Mouse (Mus musculus) right cerebral cortex, adult 2 months (tissue): Measurements from ENCODE around the gene Tor3a.

Experiments used
- DNase-seq, 2 experiments: peaks; one replicate each; pipeline ENCODE4 v3.0.0; 2021 to 2022; ENCODE audit warnings: low spot score in 2 of 2

The Tor3a gene

DNA sequence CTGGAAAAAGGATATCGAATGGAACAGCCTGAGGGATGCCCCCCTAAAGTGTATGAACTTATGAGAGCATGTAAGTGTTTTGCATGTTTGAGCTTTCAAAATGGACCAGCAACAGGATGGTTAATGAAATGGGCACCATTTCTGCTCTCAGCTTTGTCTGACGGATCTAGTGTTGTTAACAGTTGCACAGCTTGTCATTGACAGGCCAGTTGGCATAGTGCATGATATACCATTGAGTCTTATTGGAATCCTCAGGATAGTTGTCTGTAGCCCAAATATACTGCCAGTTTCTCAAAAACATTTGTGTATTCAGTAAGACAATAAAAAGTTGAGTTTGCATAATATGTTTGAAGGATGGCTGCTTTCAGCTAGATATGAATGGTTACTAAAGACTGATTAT lies 39.0 kb downstream of the Tor3a start:
- no peak for DNase-seq

DNA sequence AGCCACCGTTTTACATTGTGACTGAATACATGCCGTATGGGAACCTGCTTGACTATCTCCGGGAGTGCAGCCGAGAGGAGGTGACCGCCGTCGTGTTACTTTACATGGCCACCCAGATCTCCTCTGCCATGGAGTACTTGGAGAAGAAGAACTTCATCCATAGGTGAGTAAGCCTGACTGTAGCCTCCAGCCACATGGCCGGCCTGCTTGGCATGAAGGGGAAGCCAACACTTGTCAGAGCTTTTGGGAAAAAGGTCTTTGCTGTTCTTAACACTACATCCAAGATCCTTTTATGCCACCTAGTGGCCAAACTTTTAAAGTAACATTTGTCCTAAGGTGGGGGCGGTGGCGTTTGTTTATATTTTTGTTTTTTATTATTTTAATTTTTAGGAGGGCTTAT lies 41.1 kb downstream of the Tor3a start:
- DNase-seq, result no peak

DNA sequence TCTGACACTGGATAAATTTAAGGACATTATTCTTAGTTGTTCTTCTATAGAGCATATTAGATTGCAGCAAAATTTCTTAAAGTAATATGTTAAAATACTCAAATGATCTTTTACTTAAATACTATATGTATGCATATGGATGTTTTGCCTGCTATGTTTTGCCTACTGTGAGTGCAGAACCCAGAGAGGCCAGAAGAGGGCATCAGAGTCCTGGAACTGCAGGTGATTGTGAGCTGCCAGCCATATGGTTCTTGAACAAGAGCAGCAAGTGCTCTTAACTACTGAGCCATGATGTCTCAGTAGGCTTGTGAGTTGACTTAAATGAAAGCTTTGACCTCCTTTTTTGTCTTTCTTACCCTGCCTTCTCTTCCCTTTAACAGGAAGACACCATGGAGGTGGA lies 43.2 kb downstream of the Tor3a start:
- DNase-seq, result no peak

DNA sequence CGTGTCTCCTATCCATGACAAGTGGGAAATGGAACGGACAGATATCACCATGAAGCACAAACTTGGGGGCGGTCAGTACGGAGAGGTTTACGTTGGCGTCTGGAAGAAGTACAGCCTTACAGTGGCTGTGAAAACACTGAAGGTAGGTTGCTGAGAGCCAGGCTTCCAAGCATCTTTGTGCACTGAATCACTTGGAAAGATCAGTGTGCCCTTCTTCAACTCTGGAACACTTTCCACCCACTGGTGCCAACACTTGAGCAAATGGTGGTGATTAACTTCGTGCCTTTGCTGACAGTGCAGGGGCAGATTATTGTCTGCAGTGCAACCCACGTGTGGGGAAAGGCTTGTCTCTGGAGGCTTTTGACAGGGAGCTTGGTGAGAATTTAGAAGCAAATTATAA lies 44.2 kb downstream of the Tor3a start:
- DNase-seq, result peak; percentile 39 to 46

DNA sequence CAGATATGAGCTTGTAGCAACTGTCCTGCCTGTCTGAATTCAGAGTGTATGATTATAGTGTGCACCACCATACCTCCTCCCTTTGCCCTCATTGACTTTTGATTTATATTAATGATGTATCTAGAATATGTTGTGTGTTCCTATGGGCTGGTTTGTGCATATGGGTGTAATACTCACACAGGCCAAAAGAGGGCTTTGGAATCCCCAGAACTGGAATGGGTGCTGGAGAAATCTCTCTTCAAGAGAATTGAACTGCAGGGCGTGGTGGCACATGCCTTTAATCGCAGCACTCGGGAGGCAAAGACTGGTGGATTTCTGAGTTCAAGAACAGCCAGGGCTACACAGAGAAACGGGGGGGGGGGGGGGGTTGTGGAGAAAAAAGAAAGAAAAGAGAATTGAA lies 47.4 kb downstream of the Tor3a start:
- DNase-seq, result no peak

DNA sequence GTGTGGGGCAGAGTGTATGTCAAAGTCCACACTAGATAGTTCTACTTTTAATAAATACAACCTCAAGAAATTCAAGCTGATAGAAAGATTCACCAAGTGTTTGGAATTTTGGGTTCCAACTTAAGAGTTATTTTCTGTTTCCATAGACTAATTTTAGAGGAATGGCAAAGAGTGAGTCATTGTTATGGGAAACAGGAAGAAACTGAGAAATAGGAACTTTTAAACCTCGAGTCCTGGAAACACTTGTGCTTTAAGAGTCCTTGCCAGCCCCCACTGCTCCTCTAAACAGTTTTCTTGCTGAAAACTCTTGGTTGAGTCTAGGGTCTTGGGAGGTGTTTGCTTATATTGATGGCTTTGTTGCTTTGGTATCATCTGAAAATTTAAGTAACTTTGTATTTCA lies 49.9 kb downstream of the Tor3a start:
- no peak for DNase-seq

DNA sequence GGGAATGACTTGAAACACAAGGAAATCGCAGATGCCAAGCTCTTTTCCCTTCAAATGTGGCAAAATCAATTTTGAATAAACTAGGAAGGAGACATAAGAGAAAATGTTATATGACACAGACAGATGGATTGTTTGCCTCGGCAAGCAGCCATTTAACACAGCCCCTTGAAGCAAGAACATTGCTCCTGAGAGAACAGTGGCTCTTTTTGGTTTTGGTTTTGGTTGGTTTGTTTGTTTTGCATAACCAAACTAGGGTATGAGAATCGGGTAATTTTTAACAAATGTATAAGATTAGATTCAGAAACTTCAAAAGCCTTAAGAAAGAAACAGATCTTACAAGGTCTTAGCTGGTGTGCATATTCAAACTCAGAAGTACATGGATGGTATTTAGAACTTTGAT lies 53.2 kb downstream of the Tor3a start:
- DNase-seq, result no peak

DNA sequence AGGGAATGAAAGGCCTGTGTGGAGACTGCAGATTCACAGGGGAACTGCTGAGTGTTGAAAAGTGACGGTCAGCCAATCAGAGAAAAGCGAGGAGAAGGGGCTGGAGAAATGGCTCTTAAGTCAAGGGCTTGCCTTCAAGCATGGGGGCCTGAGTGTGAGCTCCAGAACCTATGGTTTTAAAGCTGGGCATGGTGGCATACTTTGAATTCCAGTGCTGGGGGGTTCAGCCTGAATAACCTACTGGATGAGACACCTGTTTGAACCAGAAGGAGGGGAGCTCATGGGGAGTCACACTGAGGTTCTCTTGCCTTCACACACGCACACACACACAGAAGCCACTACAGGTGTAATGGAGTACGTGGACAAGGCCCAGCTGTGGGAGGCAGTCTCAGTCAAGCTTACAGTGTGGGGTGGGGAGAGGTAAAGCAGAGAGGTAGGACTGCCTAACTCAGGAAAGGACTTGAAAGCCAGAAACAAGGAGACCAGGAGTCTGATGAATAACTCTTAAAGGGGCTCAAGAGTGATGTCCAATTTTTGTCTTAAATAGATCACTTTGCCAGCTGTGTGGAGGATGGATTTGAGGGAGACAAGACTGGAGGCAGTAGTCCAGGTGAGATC lies 53.8 kb downstream of the Tor3a start:
- no peak for DNase-seq

DNA sequence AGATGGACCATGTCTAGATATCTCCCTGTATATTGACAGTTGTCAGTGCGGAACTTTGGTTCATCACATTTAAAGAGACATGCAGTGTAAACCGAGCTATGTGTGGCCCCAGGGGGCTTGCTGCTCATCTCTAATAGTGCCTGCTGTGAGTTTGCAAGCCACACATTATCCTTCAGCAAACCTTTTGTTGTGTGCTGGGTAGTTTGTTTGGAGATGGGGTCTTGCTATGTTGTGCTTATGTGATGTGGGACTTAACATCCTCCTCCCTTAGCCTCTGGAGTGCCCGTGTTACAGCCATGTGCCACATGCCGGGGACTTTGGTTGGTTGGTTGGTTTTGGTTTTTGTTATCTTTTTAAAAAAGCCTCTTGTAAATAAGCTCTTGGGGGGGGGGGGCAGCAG lies 56.3 kb downstream of the Tor3a start:
- no peak for DNase-seq

DNA sequence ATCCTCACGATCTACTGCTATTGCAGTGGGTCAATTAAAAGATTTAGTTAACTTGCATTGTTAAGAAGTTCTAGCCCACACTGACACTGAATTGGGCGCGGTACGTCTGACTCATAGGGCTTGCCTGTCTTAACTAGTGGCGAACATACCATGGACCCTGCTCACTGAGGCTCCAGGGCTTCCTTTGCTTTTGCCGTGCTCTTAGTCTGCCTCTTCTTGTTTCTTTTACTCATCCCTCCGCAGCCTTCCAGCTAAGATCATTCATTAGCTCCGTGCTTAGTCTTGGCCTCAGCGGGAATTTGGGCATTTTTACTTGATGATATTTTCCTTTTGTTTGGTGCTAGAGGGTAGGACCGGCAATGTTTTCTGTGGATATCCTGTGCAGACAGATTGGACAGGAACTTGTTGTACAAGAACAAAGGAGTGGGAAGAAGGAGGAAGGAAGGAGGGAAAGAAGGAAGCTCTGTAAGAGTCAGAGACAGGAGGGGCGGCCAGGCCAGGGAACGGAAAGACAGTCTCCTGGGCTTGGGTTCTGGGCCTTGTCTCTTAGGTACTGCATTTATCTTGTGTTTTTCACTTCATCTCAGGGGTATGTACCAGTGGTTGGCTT lies 57.1 kb downstream of the Tor3a start:
- no peak for DNase-seq

DNA sequence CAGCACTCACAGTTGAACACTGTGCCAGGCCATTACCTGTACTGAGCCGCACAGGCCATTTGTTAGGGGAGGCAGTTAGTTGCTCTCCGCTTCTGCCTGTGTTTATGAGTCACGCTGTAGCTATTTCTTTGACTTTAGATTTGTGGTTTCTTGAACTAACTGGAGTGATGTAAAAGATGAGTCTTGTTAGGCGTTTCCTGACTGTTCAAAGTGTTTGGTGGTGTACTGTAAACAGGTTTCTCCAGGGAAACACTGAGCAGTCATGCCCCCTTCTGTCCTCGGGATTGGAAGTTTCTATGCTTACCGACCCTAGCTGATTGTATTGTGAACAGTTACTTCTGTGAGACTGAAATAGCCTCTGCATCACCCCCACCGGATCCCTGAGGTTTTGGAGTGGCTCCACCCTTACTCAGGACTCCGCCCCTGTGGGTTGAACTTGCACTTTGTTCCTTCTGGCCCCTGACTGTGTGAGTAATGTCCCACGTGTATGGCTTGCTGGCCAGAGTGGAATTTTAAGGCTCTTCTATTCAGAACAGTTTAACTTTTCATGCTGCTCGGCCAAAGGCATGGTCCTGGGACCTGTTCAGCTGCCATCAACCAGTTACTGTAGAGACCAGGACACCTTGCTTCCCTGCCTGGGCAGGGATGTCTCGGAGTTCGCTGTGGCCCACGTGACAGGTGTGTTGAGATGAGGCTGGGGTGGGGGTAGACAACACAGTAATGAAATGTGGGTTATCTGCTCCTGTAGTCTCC lies 58.6 kb downstream of the Tor3a start:
- no peak for DNase-seq

DNA sequence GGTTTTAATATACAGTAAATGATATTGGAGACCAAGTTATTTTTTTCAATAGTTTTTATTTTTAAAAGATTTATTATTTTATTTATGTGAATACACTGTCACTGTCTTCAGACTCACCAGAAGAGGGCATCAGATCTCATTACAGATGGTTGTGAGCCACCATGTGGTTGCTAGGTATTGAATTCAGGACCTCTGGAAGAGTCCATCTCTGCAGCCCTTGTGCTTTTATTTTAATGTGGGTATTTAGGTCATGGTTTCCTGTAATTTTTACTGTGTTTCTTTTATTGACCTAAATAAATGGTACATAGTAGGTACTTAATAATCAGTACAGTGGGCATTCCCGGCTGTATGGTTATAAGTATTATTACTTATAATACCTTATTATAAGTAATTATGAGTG lies 59.4 kb downstream of the Tor3a start:
- no peak for DNase-seq

DNA sequence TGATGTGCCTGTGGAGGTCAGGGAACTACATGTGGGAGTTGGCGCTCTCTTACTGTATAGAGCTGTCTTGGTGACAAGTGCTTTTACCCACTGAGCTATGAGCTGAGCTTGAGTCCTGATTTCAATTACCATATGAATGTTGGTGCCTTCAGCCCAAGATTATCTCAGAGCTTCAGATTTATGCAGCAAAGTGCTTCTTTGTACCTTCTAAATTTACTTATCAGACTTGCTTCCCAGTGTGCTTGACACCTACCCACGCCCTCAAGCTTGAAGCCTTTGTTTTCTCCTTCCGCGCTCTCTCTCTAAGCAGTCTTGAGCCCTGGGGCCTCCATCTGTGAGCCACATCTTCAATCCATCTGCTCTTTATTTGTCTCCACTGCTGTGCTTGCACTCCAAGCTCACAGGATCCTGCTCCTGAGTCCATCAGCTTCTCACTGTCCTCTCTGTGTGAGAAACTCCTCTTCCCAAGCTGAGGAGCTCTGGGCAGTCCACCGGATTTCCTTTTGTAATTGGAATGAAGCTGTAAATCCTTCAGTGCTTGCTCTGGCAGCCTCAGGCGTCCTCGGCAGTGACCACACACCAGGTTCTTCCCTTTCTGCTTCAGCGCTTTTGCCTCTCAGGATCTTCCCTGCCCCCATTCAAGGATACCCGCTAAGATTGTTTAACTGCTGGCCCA lies 60.2 kb downstream of the Tor3a start:
- DNase-seq, result peak; percentile 59 to 68

DNA sequence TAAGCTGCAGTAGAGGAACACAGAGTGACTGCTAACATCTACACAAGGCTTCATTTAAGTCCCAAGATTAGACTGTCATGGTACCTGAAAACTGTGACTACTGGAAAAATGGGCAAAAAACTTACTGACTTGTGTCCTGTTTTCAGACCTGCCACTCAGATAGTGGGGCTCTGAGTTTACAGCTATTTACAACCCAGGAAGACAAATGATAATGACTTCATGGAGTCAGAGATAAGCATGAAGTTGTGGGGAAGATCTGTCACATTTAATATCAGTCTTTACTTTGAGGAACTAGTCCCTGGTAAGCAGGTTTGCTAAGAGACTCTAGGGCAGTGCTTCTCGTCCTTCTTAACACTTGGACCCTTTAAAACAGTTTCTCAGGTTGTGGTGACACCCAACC lies 63.9 kb downstream of the Tor3a start:
- no peak for DNase-seq

DNA sequence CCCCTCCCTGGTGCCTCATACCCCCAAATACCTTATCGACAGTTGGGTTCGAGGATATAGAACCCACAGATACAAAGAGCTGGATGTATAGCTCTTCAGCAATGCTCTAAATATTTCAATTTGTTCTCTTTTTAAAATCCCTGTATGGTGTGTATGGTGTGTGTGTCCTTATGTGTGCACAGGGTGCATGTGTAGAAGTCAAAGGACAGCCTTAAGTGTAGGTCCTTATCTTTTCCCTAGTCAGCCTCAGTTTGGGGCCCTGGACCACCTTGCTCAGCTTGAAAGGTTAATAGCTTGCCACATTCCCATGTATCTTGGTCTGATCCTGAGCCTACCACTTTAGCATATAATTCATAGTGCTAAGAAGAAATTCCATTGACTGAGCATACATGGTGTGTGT lies 65.7 kb downstream of the Tor3a start:
- no peak for DNase-seq

DNA sequence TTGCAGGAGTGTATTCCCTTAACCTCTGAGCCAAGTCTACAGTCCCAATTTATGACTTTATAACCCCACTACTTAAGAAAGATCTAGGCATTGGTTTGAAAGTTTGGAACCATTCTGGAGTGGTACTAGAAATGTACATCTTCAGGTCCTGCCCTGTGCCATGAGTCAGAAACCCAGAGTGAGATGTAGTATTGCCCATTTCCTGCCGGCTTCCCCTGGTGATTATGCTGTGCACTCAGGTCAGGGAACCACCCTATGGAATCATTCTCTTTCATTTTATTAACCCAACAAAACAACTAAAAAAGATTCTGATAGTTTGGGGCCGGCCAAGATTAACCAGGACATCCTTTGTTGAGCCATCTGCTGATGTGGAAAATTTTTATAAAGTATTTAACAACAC lies 68.2 kb downstream of the Tor3a start:
- no peak for DNase-seq

DNA sequence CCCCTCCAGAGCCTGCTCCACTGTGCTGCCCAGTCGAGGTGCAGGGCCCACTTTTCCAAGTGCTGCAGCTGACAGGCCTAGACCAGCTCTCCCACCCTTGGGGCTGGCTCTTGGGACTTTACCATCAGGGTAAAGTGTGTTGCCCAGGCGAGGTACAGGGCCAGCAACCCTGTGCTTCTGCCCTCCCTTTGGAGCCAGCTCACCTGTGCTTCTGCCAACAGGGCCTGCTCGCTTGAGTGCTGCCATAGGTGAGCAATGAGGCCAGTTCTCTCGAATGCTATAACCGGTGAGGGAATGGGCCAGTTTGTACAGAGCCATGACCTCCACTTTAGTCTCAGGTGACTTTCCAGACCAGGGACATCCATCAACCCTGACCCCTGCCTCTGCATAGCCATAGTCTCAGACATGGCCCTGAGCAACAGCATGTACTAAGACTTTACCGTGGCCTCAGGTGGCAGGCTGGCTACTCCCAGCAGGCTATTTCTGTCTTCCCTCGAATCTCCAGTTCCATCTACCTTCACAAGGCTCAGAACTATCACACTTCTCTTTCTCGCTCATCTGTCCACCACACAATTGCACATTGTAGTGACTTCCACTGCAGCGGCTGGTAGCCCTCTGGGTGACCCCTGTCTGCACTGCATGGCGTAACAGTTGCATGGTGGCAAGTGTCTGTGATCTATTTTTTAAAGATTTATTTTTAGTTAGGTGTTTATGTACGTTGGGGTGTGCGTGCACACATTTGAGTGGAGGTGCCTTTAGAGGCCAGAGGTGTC lies 68.9 kb downstream of the Tor3a start:
- no peak for DNase-seq
